Mouse (Mus musculus) adrenal gland, postnatal 25 days (tissue): ENCODE results near the gene Dus3l. TPM values are rescaled to one million over a fixed set of nuclear protein-coding genes. Genes with fewer than 3 reads are reported as not detected.

Experiments
- DNase-seq: peaks from one replicate; pipeline ENCODE4 v3.0.0; 2021; ENCODE audit warnings: mixed read lengths
- long read RNA-seq: library from polyadenylated mRNA; stranded (forward); transcript quantifications from one replicate; pipeline ENCODE4 v2.0.0, GENCODE M21; 2021
- total RNA-seq: library from RNA; stranded (reverse); gene quantifications from 2 replicates; pipeline ENCODE4 v1.2.3, GENCODE M21; 2021

Dus3l gene
- 41.9 and 47.4 TPM in 2 replicates for total RNA-seq
- long read RNA-seq, transcript Dus3l-201 (13 exons, 2,025 nt): major isoform, 42 of 64 reads
- long read RNA-seq, partial matches to known transcripts: 10 of 64 reads
- long read RNA-seq, other reads (novel, unspliced or antisense): 11 of 64 reads

GRCm38 (mm10) chr17:56764474-56765354 is at the start of gene Dus3l:
TSS of gene Dus3l (plus strand) at chr17:56764757.
- peak; percentile 72 for DNase-seq

DNA sequence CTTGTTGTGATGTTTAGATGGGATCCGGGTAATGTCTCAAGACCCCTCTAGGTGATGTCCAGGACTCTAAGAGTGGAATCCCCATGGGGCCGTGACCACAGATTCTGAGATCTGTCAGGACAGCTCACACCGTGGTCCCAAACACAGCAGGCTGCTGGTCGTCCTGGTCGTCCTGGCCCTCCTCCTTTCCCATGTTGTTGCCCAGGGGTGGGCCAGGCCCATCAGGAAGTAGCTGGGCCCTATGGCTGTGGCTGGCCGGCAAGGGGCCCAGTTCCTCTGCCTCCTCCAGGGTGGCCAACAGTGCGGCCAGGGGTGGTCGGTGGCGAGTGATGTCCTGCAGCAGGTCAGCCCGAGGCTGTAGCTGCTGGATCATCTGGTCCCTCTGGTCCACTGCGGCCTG is 49.2 kb upstream of the Dus3l start:
- no peak for DNase-seq

- DNase-seq: no peak
Measured at GRCm38 (mm10) chr17:56715914-56716654, 48.5 kb upstream of the Dus3l start.

GRCm38 (mm10) chr17:56716655-56717362 is 47.7 kb upstream of the Dus3l start:
- peak; percentile 92 for DNase-seq

DNA sequence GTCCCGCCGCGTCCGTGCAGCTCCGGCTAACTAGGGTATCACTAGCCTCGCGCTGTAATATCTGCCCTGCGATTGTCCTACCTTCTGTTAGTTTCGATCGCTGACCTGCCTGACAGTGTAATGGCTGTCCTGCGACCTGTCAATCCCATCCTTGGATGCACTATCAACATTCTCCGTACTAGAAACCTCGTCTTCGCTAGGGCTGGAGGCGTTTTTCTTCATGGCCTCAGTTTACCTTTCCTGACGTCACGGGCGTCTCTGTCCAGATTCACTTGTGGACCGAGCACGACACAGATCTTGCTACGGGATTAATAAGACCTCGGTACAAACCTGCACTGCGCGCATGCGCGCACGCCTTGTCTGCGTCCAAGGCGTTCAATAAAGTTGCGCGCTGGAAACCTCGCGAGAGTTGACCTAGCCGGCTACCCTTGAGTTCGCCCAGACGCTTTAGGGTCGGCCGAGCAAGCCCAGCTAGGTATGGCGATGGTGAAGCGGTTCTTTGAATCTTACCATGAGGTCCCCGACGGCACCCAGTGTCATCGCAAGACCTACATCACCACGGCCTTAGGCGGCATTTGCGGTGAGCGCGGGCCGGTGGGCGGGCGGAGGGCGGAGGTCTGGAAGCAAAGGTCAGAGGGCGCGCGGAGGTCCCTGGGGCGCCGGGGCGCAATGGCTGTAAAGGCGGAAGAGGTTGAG is 47.0 kb upstream of the Dus3l start, which contains the start of the genes Ndufa11 and Vmac:
Gene Ndufa11 (plus strand): TSS at position 405 of the 696 bp plus-strand sequence.
Gene Vmac (minus strand): TSS at position 660 of the 696 bp plus-strand sequence.
- peak; percentile 96 for DNase-seq

DNA sequence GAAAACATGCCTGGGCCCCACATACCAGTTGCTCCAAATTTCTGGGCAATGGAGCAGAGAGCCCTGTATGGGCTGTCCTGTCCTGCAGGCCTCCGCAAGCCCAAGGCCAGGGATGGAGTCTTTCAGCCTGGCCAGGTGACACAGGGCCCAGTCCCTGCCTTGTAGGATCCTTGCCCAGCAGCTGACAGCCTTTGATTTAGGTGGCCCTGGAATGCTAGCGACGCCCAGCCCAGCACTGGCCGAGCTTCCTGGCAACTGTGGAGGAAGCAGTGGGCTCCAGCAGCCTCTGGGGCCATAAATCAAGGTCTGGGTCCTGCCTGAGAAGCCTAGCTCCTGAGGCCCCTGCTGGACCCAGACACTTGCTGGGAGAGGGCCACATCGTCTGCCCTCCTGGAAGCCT is 42.1 kb upstream of the Dus3l start:
- peak; percentile 59 for DNase-seq

- no peak for DNase-seq
Measured at GRCm38 (mm10) chr17:56723419-56724161, 41.0 kb upstream of the Dus3l start.

GRCm38 (mm10) chr17:56727029-56727649 is 37.4 kb upstream of the Dus3l start:
- no peak for DNase-seq

- DNase-seq: no peak
Measured at GRCm38 (mm10) chr17:56727659-56728058, 36.9 kb upstream of the Dus3l start.

DNA sequence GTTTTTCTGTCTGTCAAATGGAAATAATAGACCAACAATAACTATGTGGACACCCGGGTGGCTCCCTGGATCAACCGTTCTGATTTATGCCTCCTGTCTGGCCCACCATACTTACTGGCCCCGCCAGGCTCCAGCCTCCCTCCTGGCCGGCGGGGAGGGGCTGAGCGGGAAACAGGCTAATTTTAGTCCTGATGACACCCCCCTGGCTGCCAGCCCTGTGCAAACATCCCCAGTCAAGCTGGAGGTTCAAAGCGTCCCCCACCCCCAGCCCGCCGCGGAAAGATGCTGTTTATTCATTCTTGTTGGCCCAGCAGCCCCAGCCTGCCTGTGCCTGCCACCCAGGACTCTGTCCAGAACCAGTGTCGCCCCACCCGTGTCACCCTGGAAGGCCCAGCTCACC is 36.4 kb upstream of the Dus3l start:
- DNase-seq: no peak

DNA sequence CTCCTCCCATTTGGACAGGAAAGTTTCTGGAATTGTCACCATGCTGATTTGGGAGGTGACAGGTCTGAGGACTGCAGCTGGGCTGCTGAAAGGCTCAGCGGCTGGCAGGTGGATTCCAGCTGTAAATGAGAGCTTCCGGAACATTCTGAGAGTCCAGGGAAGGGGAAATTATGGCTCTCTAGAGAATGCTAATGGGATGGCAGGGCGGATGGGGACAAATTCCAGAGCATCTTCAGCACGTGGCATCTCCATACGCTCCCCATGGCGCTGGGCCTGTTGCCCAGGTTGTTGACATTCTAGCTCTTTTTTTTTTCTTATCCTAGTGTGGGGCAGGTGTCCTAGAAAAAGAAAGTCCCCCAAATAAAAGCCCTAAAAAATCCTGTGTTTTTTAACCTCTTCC is 35.4 kb upstream of the Dus3l start:
- DNase-seq: no peak

- no peak for DNase-seq
Measured at GRCm38 (mm10) chr17:56729656-56730055, 34.9 kb upstream of the Dus3l start.

DNA sequence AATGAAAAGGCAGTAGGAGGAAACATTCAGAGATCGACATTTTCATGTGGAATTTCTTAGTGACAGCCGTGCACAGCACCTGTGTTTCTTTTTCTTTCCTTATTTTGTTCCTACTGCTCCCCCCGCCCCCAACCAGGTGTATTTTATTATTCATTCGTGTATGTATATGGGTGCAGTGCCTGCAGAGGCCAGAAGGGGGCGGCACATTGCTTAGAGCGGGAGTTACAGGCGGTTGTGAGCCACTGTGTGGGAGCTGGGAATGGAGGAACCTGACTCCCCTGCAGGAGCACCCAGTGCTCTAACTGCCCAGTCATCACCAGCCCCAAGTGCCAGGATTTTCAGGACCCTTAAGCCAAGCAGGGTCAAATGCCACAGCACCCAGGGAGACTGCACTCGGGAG is 28.0 kb upstream of the Dus3l start:
- no peak for DNase-seq

DNA sequence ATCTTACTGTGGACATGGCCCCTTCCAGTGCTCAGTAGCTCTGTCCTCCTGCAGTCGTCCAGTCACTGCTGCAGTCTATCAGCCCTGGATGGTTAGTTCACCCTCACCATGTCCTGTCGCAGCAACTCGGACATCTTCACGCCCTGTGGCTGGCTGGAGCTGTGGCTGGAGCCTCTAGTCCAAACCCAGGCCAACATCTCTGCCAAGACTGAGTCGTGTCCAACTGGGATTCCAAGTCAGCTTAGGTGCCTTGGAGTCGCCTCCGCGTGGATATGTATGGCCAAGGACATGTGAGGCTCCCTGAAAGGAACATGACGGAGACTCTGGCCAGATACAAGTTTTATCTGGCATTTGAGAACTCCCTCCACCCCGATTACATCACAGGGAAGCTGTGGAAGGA is 26.3 kb upstream of the Dus3l start:
- no peak for DNase-seq

- DNase-seq: no peak
Measured at GRCm38 (mm10) chr17:56740118-56740787, 24.3 kb upstream of the Dus3l start.

DNA sequence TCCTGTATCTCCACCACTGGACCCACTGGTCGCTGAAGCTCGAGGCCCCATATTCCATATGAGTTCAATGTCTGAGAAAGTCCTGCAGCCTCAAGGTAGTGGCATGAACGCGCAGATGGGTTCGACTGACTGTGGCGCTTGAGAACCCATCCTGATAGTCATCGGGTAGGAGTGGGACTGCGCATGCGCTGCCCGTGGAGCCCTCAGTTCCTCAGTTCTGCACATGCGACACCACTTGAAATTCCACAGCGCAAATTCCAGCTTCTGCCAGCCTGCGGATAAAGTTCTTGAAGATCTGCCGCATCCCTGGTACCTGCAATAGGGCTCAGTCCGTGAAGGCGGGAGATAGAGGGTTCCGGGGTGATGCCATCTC is 23.8 kb upstream of the Dus3l start:
- no peak for DNase-seq

- DNase-seq: no peak
Measured at GRCm38 (mm10) chr17:56744173-56744572, 20.4 kb upstream of the Dus3l start.

DNA sequence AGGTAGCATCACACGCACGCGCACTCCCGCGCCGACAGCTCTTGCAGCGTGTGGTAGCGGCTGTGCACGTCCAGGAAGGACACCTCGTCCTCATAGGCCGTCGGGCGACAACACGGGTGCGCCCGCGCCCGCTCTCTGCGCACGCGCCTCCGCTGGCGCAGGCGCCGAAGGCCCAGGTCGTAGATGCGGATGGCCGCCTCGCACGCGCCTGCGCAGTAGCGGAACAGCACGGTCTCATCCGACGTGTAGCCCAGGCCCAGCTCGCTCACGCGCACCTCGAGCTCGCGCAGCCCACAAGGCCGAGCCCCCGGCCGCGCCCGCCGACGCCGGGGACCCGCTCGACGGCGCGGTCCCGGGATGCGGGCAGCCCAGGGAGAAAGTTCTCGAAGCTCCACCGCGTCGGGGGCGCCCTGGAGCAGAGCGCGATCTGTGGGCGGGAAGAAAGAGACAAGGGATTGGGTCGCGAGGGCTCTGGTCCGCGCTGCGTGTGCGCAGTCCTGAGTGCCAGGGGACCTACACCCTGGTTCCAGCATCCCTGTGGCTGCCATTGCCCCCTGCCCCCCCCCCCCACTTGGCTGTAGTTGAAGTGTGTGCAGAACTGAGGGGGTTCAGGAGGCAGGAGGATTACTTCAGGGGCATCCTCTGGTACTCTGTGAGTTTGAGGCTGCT is 13.0 kb upstream of the Dus3l start:
- DNase-seq: peak; percentile 55

DNA sequence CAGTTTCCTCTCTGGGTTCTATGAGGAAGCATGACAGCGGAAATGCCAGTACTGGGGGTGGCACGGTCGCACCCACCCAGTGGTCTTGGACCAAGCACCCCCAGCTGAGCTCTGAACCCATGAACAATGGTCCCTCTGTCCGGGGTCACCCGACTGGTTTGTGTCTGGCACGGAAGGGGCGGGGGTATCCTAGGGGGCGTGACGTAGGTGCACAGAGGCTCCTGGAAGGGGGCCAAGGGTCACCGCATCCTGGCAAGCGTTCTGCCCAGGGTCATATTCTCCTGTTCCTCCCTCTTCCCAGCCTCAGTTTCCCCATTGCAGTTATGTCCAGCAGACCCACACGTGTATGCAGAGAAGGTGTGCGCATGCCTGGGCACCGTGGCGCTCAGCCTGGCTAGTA is 11.1 kb upstream of the Dus3l start:
- no peak for DNase-seq
